Mouse (Mus musculus) limb, embryonic 14.5 days (tissue): Measurements from ENCODE around the gene Tmem268. TPM values are rescaled to one million over a fixed set of nuclear protein-coding genes. Genes with fewer than 3 reads are reported as not detected.
A peak's percentile ranks its signal among the peaks of the same experiment; 100 is the strongest.

Experiments used
- ATAC-seq: fragments of 200-750 bp; cut with Nextera tagmentation; 2 replicates; pipeline ENCODE4 v1.8.0; 2017; ENCODE audit warnings: low read depth, moderate number of reproducible peaks, moderate TSS enrichment; ENCODE audit not compliant: low FRiP score
- DNase-seq: peaks from one replicate; pipeline ENCODE4 v3.0.0-alpha.2; 2015; ENCODE audit warnings: low spot score
- H3K27ac ChIP-seq: fragments of 300-500 bp; sonication (generic); replicated peaks from 2 replicates; pipeline ENCODE4 v1.5.1; 2014; ENCODE audit warnings: low read depth, mild to moderate bottlenecking, low read length, moderate library complexity, mixed read lengths
- H3K27me3 ChIP-seq: fragments of 300-500 bp; sonication (generic); 2 replicates; pipeline ENCODE4 v1.6.1; 2014; ENCODE audit warnings: low read length, mixed read lengths; ENCODE audit not compliant: control insufficient read depth, insufficient read depth
- H3K36me3 ChIP-seq: fragments of 300-500 bp; sonication (generic); 2 replicates; pipeline ENCODE4 v1.6.1; 2014; ENCODE audit warnings: mild to moderate bottlenecking, low read length, moderate library complexity, mixed read lengths; ENCODE audit not compliant: control insufficient read depth, insufficient read depth
- H3K4me1 ChIP-seq: fragments of 300-500 bp; sonication (generic); 2 replicates; pipeline ENCODE4 v1.6.1; 2014; ENCODE audit warnings: antibody characterized with exemption, low read length, mixed read lengths; ENCODE audit not compliant: control insufficient read depth, insufficient read depth
- H3K4me2 ChIP-seq: fragments of 300-500 bp; sonication (generic); replicated peaks from 2 replicates; pipeline ENCODE4 v1.6.1; 2014; ENCODE audit warnings: low read depth, mild to moderate bottlenecking, low read length, moderate library complexity; ENCODE audit not compliant: severe bottlenecking
- H3K4me3 ChIP-seq: fragments of 300-500 bp; sonication (generic); replicated peaks from 2 replicates; pipeline ENCODE4 v1.5.1; 2014; ENCODE audit warnings: low read length
- H3K9ac ChIP-seq: fragments of 300-500 bp; sonication (generic); 2 replicates; pipeline ENCODE4 v1.6.1; 2014; ENCODE audit warnings: mild to moderate bottlenecking, low read depth, low read length, moderate library complexity; ENCODE audit not compliant: severe bottlenecking
- H3K9me3 ChIP-seq: fragments of 300-500 bp; sonication (generic); 2 replicates; pipeline ENCODE4 v1.6.1; 2016; ENCODE audit warnings: low read length; ENCODE audit not compliant: control insufficient read depth
- POLR2A ChIP-seq: fragments of 200-500 bp; IDR thresholded peaks from 2 replicates; pipeline ENCODE4 v1.8.0; 2012; ENCODE audit warnings: inconsistent platforms, mild to moderate bottlenecking, moderate library complexity, borderline replicate concordance; ENCODE audit not compliant: insufficient read depth, insufficient read length; ENCODE audit errors: extremely low read depth
- WGBS: fragments of 180-500 bp; shearing (Covaris S2); extraction: QIAGEN DNeasy Blood & Tissue Kit; methylation state at CpG from one replicate; pipeline ENCODE4 v1.1.7; 2014; 5-methylcytosine and 5-hydroxymethylcytosine counted together
- polyA plus RNA-seq, 2 experiments: library from polyadenylated mRNA; depleted of rRNA in 1 of 2; stranded (reverse) in 1 of 2; unstranded in 1 of 2; fragments of >200 nt; fragmentation: Nextera tagmentation in 1 of 2; extraction: Ambion mirVana in 1 of 2; gene quantifications; 2 replicates each; pipeline versions ENCODE4 v1.2.1 to v1.2.3; 2012 to 2014

The Tmem268 gene
- polyA plus RNA-seq, 2 experiments: 7.1 to 7.7 TPM

- H3K4me1 ChIP-seq: peaks cover 12% of the 10 kb centered on the region
- TF ChIP-seq POLR2A: peak; percentile 81; the same call in 1 of the 2 replicates
- peak within 1 kb of the TSS; percentile 94 for H3K4me3 ChIP-seq
- H3K27ac ChIP-seq: peak within 1 kb of the TSS; percentile 81
- H3K36me3 ChIP-seq: peaks cover 13% of the 10 kb centered on the region
- DNase-seq (peak; percentile 91), ATAC-seq (peak; percentile 95)
- 2% methylated on average over 54 of the region's 57 CpGs for WGBS
- H3K4me2 ChIP-seq: peak within 1 kb of the TSS; percentile 83
- H3K9me3 ChIP-seq: no peaks in the 10 kb centered on the region
- no peaks in the 10 kb centered on the region for H3K27me3 ChIP-seq
- peak within 1 kb of the TSS; percentile 93 for H3K9ac ChIP-seq
Measured at GRCm38 (mm10) chr4:63544494-63545230, 13.9 kb upstream of the Tmem268 start, which contains the start of gene Atp6v1g1. Gene Atp6v1g1, plus strand, starts transcription at chr4:63544772.

- Histone ChIP-seq H3K27ac (peak overlapping the region; percentile 81), H3K9ac (peak overlapping the region; percentile 93), H3K4me3 (peak overlapping the region; percentile 94), H3K4me1 (peaks cover 12% of the 10 kb centered on the region), H3K27me3 (no peaks in the 10 kb centered on the region), H3K4me2 (peak overlapping the region; percentile 83), H3K9me3 (no peaks in the 10 kb centered on the region), H3K36me3 (peaks cover 14% of the 10 kb centered on the region)
- TF ChIP-seq POLR2A: no peak
- 15% methylated on average over 26 of the region's 26 CpGs for WGBS
- no peak for DNase-seq
- no peak; the same call in 1 of the 2 replicates for ATAC-seq
Measured at GRCm38 (mm10) chr4:63545231-63545958, 13.2 kb upstream of the Tmem268 start.

GRCm38 (mm10) chr4:63546441-63547055 is 12.0 kb upstream of the Tmem268 start:
- no peak for TF ChIP-seq POLR2A
- DNase-seq (no peak), ATAC-seq (no peak)
- peak overlapping the region; percentile 83; the same call in 1 of the 2 replicates for H3K4me2 ChIP-seq
- no peaks in the 10 kb centered on the region for H3K9me3 ChIP-seq
- H3K4me1 ChIP-seq: peaks cover 12% of the 10 kb centered on the region
- peaks cover 25% of the 10 kb centered on the region for H3K36me3 ChIP-seq
- H3K9ac ChIP-seq: no peak overlapping the region
- peak overlapping the region; percentile 94; the same call in 1 of the 2 replicates for H3K4me3 ChIP-seq
- 68% methylated on average over 6 of the region's 6 CpGs for WGBS
- H3K27ac ChIP-seq: no peak overlapping the region
- H3K27me3 ChIP-seq: no peaks in the 10 kb centered on the region

GRCm38 (mm10) chr4:63547799-63548198 is 10.8 kb upstream of the Tmem268 start:
- no peaks in the 10 kb centered on the region for H3K9me3 ChIP-seq
- H3K27ac ChIP-seq: no peak overlapping the region
- no peaks in the 10 kb centered on the region for H3K27me3 ChIP-seq
- no peak overlapping the region for H3K4me2 ChIP-seq
- H3K9ac ChIP-seq: no peak overlapping the region
- WGBS: 74% methylated on average over 1 of the region's 1 CpGs
- peaks cover 37% of the 10 kb centered on the region for H3K36me3 ChIP-seq
- no peak for DNase-seq
- H3K4me3 ChIP-seq: no peak overlapping the region
- peaks cover 12% of the 10 kb centered on the region for H3K4me1 ChIP-seq
- no peak for ATAC-seq
- TF ChIP-seq POLR2A: no peak

GRCm38 (mm10) chr4:63548491-63548890 is 10.1 kb upstream of the Tmem268 start:
- Histone ChIP-seq H3K4me1 (peaks cover 12% of the 10 kb centered on the region), H3K9me3 (no peaks in the 10 kb centered on the region), H3K9ac (no peak overlapping the region), H3K4me2 (no peak overlapping the region), H3K4me3 (no peak overlapping the region), H3K27ac (no peak overlapping the region), H3K36me3 (peaks cover 41% of the 10 kb centered on the region), H3K27me3 (no peaks in the 10 kb centered on the region)
- 95% methylated on average over 3 of the region's 3 CpGs for WGBS
- no peak for TF ChIP-seq POLR2A
- no peak for ATAC-seq
- DNase-seq: no peak
